In the genomic region with DNA sequence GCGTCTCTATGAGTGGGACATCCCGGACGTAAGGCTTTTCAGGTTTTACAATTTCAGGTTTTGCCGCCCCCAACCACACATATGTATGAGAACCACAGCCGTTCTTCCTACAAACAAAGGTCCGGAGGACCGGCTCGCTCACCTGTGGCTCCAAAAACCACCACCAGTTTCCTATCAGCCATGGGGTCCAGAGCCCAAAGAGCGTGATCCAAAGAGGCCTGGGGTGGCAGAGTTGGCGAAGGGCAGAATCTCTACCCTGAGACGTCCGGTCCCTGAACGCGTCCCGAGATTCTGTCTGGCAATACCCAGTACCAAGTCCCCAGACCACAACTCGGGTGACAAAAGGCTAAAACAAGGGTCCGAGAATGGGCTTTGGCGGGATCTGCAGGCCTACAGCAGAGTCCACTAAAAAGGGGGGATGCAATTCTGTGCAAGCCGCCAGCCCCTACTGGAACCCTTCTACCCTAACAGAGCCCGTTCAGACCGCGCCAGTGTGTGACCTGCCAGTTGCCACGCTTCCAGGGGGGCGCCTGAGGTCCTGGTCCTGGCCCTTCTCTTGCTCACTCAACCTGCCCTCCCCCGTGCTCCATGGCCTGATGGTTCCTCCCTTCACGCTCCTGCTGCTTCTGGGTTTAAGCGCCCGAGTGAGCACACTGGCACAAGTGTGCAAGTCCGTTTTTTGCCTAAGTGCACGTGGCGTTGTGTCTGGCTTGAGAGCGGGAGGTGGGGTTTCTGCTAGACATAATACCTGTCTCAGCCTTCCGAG, we compare ENCODE assay signal across 7 mouse cellular contexts. TPM values are rescaled to one million over a fixed set of nuclear protein-coding genes. Genes with fewer than 3 reads are reported as not detected.
A peak's percentile ranks its signal among the peaks of the same experiment; 100 is the strongest.
DNase-seq lines count a peak whose midpoint lies in the region; ATAC-seq lines count a peak whose summit lies in the region.

Gene Nmral1, minus strand, starts transcription at position 604 of the 766 bp plus-strand sequence.

- H3K9me3 ChIP-seq in intestine, embryonic 16.5 days (ENCODE audit: control insufficient read depth, low read length), result no peaks in the 10 kb centered on the region
- no peaks in the 10 kb centered on the region for H3K9me3 ChIP-seq in midbrain, embryonic 11.5 days (ENCODE audit: control insufficient read depth, low read length)

- H3K36me3 ChIP-seq in intestine, embryonic 16.5 days (ENCODE audit: control insufficient read depth, insufficient read depth, low read length), result no peaks in the 10 kb centered on the region
- H3K36me3 ChIP-seq in midbrain, embryonic 11.5 days (ENCODE audit: control insufficient read depth, insufficient read depth, low read length), result peaks cover 16% of the 10 kb centered on the region

- 10% methylated on average over 33 of the region's 33 CpGs for WGBS in intestine, embryonic 16.5 days
- 13% methylated on average over 33 of the region's 33 CpGs for WGBS in midbrain, embryonic 11.5 days

- H3K4me2 ChIP-seq in intestine, embryonic 16.5 days (ENCODE audit: low read depth, low read length), result peak within 1 kb of the TSS; percentile 68
- H3K4me2 ChIP-seq in midbrain, embryonic 11.5 days, result peak within 1 kb of the TSS; percentile 51

- H3K27ac ChIP-seq in intestine, embryonic 16.5 days (ENCODE audit: low read length), result peak within 1 kb of the TSS; percentile 34; the same call in 1 of the 2 replicates
- peak within 1 kb of the TSS; percentile 49 for H3K27ac ChIP-seq in midbrain, embryonic 11.5 days (ENCODE audit: low read depth, low read length)

- no peaks in the 10 kb centered on the region for H3K27me3 ChIP-seq in intestine, embryonic 16.5 days (replicated peaks; ENCODE audit: control insufficient read depth, insufficient read depth, low read length)
- no peaks in the 10 kb centered on the region for H3K27me3 ChIP-seq in midbrain, embryonic 11.5 days (ENCODE audit: control insufficient read depth, insufficient read depth, low read length)

- intact Hi-C loops in left cerebral cortex, postnatal 4 days (cut with DNase I), result no loop called here

- peak within 1 kb of the TSS; percentile 65 for H3K4me3 ChIP-seq in intestine, embryonic 16.5 days (ENCODE audit: low read length)
- H3K4me3 ChIP-seq in midbrain, embryonic 11.5 days (ENCODE audit: low read depth, low read length), result peak within 1 kb of the TSS; percentile 68

- no peaks in the 10 kb centered on the region for H3K4me1 ChIP-seq in intestine, embryonic 16.5 days (ENCODE audit: control insufficient read depth, insufficient read depth, low read length)
- H3K4me1 ChIP-seq in midbrain, embryonic 11.5 days (ENCODE audit: control insufficient read depth, insufficient read depth, low read length), result no peaks in the 10 kb centered on the region

- DNase-seq in adrenal gland, adult 2 months, result peak; percentile 75
- peak; percentile 89 for DNase-seq in embryo, embryonic 10.5 days (ENCODE audit: low spot score)
- DNase-seq in gastrocnemius, postnatal 25 days, result peak; percentile 52
- DNase-seq in left cerebral cortex, postnatal 4 days, result peak; percentile 81
- peak; percentile 98 for DNase-seq in midbrain, embryonic 11.5 days (ENCODE audit: low spot score, missing footprints)
- peak; percentile 44 for DNase-seq in skeletal muscle tissue, adult 2 months (ENCODE audit: low read depth, low spot score)

- H3K9ac ChIP-seq in intestine, embryonic 16.5 days (ENCODE audit: low read depth, low read length), result peak within 1 kb of the TSS; percentile 76
- peak within 1 kb of the TSS; percentile 93 for H3K9ac ChIP-seq in midbrain, embryonic 11.5 days (ENCODE audit: low read length)

- peak; percentile 94 for ATAC-seq in intestine, embryonic 16.5 days
- ATAC-seq in midbrain, embryonic 11.5 days (ENCODE audit: low FRiP score), result peak; percentile 93

RNA-seq across cellular contexts. Expression of gene Nmral1, which starts in this region (rescaled TPM):
- total RNA-seq in adrenal gland, adult 2 months (2021), result 1 to 10 TPM; 2.9 to 5.2 TPM
- polyA plus RNA-seq in adrenal gland, adult 2 months (2012; rRNA removed), result 2.4 and 2.5 TPM in 2 replicates
- total RNA-seq in gastrocnemius, postnatal 25 days (2021), result 1 to 10 TPM; 1.7 to 3.8 TPM
- 35.3 and 45.9 TPM in 2 replicates for polyA plus RNA-seq in intestine, embryonic 16.5 days (2015; fragmentation: Nextera tagmentation; extraction: Ambion mirVana)
- total RNA-seq in left cerebral cortex, postnatal 4 days (2021), result 10 to 100 TPM; 26.6 to 28.8 TPM
- polyA plus RNA-seq in midbrain, embryonic 11.5 days (2014; fragmentation: Nextera tagmentation; extraction: Ambion mirVana), result 174 and 191 TPM in 2 replicates

Comparison
In these comparisons a context has a peak if more than half of its experiments do, and no peak if none do; other contexts are left out.
1. Peak in every context shown above with its lines: DNase-seq, ATAC-seq, H3K4me3 ChIP-seq and H3K27ac ChIP-seq.
2. RNA of gene Nmral1 (total RNA-seq): 26.6 to 28.8 TPM in left cerebral cortex, postnatal 4 days; 2.9 to 5.2 TPM in adrenal gland, adult 2 months and 1.7 to 3.8 TPM in gastrocnemius, postnatal 25 days; every median in the first group is over 4 times any median in the second.
3. RNA of gene Nmral1 (polyA plus RNA-seq): 174 to 191 TPM in midbrain, embryonic 11.5 days and 35.3 to 45.9 TPM in intestine, embryonic 16.5 days; 2.4 to 2.5 TPM in adrenal gland, adult 2 months; every median in the first group is over 10 times any median in the second.
4. DNase-seq: peak in every context shown above with its lines; median percentile 98 in midbrain, embryonic 11.5 days; 89 in embryo, embryonic 10.5 days; 81 in left cerebral cortex, postnatal 4 days; 75 in adrenal gland, adult 2 months; 52 in gastrocnemius, postnatal 25 days; 44 in skeletal muscle tissue, adult 2 months.